Mouse (Mus musculus) leukemia stem cell, adult 10-12 weeks (primary cell): ENCODE results near the gene Kcna10. TPM values are rescaled to one million over a fixed set of nuclear protein-coding genes. Genes with fewer than 3 reads are reported as not detected.

Experiments used
- polyA plus RNA-seq: library from polyadenylated mRNA; stranded (reverse); fragments of >175 nt; gene quantifications from 2 replicates; pipeline ENCODE4 v1.2.3, GENCODE M21; 2012; ENCODE audit warnings: low replicate concordance

Gene Kcna10
- not detected in 2 replicates for polyA plus RNA-seq

GRCm38 (mm10) chr3:107182756-107183155, at the start of gene Kcna10:
Gene Kcna10, plus strand, starts transcription at chr3:107183056.

GRCm38 (mm10) chr3:107221608-107222007, 38.8 kb downstream of the Kcna10 start, which contains the start of gene Cym:
Gene Cym, minus strand, starts transcription at chr3:107221732.

GRCm38 (mm10) chr3:107230527-107230926, 47.7 kb downstream of the Kcna10 start, which contains the start of gene A630076J17Rik:
Gene A630076J17Rik, plus strand, starts transcription at chr3:107230614.

GRCm38 (mm10) chr3:107239607-107240006, 56.8 kb downstream of the Kcna10 start, which contains the start of gene Prok1:
Gene Prok1, minus strand, starts transcription at chr3:107239707.

Other genes starting within 250 kb of the Kcna10 start
- gene Kcna3, start 146.9 kb upstream of the Kcna10 start, polyA plus RNA-seq: 8.2 and 14.9 TPM in 2 replicates
- gene Kcna2, start 81.9 kb upstream of the Kcna10 start, polyA plus RNA-seq: 0.20 and 0.71 TPM in 2 replicates
- not detected in 2 replicates for gene Cym, start 38.7 kb downstream of the Kcna10 start, polyA plus RNA-seq
- not detected in 2 replicates for gene A630076J17Rik, start 47.6 kb downstream of the Kcna10 start, polyA plus RNA-seq
- 0.10 TPM in 1 of 2 replicates, not detected in the other for gene Prok1, start 56.7 kb downstream of the Kcna10 start, polyA plus RNA-seq
- 6.4 and 7.3 TPM in 2 replicates for gene Lamtor5, start 95.8 kb downstream of the Kcna10 start, polyA plus RNA-seq
- gene Slc16a4, start 108.2 kb downstream of the Kcna10 start, polyA plus RNA-seq: 0.07 TPM in 1 of 2 replicates, not detected in the other
- 5.4 and 8.2 TPM in 2 replicates for gene Rbm15, start 150.6 kb downstream of the Kcna10 start, polyA plus RNA-seq